Mouse (Mus musculus) cerebellum, postnatal 10 days (tissue): ENCODE data around the gene Ankrd11.

Experiments
- DNase-seq, 2 experiments: peaks; one replicate each; pipeline ENCODE4 v3.0.0; 2021; ENCODE audit warnings: mixed read lengths in 2 of 2

Ankrd11 gene

DNA sequence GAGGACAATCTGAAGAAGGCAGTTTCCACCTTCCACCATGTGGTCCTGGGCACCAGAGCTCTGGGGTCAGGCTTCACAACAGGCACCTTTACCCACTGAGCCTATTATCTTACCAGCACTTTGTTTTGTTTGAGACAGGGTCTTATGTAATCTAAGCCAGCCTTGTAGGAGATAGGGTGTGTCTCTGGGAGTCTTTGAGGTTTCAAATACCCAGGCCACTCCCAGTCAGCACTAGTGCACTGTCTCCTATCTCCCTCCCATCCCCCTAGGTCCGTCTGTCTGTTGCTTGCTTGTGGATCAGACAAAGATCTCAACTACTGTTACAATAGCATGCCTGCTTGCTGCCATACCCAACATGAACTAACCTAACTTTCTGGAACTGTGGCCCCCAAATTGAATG lies 81.1 kb downstream of the Ankrd11 start:
- no peak for DNase-seq

DNA sequence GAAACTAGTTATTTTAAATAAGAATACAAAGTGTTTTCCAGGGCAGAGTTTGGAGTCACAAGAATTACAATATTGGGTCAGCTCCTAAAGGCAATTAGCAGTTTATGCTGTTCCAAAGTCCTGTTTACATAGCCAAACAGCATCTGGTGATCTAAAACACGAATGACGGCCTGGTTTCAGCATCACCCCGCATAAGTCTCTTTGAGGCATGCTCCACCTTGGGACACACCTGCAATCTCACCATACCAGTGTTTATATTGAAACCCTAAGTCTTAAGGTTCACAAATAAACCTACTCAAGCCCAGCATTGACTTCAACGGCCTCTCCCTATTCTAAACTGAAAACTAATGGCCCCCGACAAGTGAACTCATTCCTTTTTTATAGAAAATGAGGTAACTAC lies 81.8 kb downstream of the Ankrd11 start:
- no peak for DNase-seq

DNA sequence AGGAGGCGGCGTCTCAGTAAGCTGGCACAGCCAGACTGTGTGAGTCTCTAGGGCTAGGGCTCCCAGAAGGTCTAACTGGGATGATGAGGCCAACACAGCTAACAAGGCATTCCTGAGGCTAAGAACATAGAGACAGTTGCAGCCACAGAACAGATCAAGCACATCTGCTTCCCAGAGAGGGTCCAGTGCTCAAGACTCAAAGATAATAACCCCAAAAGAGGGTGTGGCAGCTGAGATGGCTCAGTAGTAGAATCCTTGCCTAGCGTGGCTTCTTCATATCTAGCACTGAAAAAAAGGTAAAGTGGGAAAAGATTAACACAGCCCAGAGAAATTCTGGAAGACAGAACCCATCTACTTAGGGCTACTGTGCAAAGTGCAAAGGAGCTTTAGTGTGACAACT lies 86.1 kb downstream of the Ankrd11 start:
- DNase-seq: no peak

DNA sequence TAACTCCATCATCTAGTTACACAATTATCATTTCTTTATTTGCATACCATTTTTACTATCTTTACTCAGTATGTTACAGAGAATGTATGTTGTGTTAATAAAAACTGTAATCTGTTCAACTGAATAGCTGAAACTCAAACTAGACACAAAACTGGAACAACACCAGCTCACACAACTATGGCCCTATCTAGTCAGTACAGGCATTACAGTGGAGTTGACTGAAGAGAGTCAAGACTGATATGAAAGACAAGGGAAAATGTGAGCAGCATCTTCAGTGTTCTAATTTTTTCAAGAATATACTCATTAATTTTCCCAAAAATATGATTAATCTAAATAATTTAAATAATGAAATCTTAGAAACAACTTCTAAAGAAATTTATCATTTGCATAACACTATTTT lies 86.9 kb downstream of the Ankrd11 start:
- no peak for DNase-seq

DNA sequence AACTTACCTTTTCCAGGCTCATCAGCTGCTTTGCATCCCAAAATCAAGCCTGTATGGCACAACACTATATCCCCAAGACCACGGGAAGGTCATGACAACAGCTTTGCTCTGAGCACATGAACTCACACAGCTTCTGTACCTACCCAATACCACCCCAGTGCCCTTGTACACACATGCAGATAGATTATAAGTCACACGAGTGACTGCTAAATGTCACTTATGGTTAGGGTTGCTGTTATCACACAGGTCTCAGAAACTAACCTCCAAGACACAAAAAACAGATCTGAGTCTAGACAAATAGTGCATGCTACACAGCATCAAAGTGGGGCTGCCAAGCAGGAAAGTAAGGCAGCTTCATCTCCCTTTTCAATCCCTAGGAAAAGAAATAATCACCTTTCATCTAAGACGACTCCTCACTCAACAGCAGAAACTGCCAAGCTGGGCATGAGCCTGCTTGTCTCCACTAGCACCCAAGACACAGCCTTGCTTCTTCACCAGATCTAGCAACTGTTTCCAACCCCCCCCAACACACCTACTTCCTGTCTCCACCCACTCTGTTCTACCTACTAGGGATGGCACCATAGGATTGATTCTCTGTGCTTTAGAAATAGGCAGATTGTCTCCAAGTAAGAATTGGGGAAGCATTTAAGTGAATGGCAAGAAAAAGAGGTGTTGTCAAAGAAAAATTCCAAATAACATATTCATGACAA lies 87.8 kb downstream of the Ankrd11 start:
- DNase-seq: no peak

DNA sequence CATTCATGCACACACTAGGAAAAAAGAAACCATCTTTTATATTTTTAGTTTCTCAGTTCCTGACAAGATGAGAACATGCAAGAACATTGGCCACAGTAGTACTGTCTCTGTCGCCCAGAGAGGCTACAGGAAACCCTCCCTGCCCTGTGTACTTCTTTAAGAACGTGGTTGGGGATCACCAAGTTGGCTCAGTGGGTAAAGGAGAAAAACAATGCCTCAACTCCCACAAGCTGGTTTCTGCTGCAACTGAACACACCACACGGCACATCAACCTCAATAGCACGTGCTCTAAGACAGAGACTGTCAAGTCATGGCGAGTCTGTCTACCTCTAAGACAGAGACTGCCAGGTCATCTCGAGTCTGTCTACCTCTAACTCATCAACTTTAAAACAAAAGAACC lies 89.0 kb downstream of the Ankrd11 start:
- DNase-seq: no peak

DNA sequence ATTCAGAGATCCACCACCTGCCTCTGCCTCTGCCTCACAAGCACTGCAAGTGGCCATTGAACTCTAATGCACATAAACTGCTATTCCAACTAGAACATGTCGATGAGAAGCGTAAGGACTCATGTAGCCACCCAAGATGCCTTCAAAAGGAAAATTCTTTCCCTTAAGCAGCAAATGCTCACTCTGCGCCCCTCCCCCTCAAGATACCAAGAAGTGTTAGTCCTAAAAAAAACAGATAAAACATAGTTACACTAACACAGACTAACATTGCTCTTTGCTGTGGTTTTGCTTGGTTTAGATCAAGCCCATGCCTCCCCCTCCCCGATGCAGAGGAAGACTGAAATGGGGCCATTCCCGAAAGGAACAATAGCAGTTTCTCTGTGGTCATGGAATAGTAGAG lies 90.6 kb downstream of the Ankrd11 start:
- DNase-seq: no peak

DNA sequence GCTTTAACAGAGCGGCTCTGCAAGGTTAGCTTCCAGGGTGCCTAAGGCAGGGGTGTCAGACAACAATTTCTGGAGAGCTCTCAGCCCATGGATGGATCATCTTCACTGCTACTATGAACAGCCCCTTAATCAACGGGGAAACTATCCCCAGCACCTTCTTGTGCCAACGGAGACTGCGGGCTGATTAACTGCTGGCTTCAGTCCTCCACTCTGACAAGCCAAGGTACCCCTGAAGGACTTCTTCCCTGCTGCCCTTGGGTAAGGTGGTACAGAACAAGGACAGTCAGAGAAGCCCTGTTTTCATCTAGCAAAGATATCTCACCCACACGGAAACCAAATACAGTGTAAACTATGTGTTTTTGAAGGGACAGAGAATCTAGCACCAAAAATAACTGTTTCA lies 92.4 kb downstream of the Ankrd11 start:
- no peak for DNase-seq

DNA sequence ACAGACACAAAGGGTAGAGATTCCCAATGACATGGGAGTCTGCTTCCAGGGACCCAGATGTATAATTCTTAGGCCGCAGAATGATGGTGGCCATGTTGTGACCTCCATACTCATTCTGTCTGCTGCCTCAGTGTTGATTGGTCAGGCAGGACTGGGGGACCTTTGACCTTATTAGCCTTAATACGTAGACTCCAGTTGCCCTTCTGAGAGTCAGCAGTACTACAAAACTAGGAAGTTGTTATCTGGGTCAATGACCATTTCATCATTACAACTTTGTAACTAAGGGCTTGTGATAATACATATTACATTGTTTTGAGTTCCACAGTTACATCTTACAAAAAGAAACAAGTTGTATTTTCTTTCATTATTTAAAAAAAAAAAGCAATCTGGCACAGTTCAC lies 96.3 kb downstream of the Ankrd11 start:
- no peak for DNase-seq

DNA sequence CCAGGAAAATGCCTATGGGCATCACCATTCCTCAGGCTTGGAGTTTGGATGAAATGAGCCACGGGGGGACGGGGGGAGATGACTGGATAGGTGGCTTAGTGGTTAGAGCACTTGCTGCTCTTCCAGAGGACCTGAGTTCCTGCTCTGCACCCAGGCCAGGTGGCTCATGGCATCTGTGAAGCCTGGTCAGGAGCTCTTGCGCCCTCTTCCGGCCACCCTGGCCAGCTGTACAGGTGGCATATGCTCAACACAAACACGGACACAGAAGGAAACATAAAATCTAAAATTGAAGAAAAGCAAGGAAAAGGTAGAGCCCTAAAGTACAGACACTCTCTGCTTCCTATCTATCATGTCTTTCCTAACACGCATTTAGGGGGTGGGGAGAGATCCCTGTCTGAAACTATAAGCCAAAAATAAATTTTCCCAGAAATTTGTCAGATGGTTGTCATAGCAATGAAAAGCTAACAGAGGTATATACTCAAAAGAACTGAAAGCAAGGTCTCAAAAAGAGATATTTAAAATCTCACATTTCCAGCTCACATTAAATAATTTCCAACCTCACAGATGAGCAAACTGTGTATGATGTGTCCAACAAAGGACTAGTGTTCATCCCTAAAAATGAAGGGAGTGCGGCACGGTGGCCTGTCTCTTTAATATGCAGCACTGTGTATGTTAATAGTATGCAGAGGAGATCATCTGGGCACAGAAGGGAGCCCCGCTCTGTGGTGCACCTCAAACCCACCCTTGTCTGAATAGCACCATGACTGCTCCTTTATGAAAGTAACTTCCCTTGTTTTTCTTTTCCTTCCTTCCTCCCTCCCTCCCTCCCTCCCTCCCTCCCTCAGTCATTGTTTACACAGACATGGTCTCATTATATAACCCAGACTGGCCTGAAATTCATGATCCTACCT lies 99.0 kb downstream of the Ankrd11 start:
- DNase-seq: peak; percentile 59 to 60

DNA sequence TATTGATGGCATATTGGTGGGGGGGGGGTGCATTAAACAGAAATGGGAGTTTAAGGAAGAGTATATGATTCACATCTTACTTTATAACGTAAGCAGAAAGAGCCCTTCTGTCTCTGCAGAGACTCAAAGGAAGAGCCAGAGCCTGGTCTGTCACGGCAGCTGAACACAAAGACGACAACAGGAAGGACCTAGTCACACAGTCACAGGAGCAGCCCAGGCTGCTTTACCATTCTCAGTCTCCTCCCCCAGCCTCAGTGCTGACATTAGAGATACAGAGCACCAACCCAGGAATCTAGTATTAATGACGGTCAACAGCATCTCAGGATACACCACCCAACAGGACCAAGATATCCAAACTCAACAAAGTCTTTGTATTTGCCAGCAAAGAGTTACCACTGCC lies 103.5 kb downstream of the Ankrd11 start:
- DNase-seq: peak in 1 of 2 experiments; percentile 31

DNA sequence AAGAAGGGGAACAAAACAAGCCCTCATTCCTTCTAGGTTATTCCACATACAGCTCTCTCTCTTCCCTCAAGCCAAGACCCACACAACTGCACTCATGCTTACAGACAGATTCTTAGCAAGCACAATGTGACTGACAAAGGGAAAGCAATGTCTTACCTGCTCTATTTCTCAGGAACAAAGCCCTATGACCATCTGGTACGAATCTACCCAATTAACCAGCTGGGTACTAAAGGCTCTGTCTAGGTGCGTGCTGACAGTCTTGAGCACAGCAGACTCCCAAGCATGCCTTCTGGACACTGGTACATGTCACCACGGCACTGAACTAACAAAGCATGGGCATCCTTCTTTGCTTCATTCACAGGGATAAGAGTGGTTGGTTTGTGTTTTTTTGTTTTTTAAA lies 103.9 kb downstream of the Ankrd11 start:
- DNase-seq: peak; percentile 45 to 46

DNA sequence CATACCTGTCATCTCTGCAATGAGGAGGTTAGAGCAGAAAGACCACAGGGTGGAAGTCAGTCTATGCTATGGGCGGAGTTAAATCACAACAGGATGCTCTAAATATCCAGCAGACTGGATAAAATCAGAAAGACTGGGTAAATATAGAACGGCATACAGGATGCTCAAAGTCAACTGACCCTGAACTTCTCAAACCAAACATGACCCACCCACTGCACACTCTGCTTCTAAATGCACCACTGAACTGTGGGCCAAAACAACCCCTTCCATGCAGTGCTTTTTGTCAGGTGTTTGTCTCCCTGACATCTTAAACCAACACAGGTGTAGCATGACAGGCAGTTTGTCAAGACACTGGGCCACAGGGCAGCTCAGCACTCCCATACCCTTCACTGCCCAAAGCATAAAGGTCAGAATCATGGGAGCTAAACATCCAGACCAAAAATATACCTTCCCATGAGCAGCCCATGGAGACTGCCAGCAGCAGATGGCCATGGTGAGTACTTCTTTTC lies 104.5 kb downstream of the Ankrd11 start:
- DNase-seq: peak; percentile 35

DNA sequence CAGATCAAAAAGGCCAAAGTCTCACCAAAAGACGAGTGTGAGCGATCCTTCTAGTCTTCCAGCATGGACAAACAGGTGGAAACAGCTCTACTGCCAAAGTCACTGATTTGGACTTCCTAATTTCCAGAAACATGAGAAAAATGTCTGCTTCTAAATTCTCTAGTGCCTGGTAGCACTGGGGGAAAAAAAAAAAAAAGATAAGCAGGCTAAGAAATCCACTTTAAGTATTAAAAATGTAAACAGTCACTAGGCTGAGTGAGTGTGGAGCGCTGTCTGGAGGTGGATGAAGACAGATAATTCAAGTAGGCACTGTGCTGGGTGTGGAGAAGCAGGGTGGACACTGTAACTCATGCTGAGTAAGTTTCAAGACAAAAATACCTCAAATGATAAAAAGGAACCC lies 106.2 kb downstream of the Ankrd11 start:
- DNase-seq: no peak

DNA sequence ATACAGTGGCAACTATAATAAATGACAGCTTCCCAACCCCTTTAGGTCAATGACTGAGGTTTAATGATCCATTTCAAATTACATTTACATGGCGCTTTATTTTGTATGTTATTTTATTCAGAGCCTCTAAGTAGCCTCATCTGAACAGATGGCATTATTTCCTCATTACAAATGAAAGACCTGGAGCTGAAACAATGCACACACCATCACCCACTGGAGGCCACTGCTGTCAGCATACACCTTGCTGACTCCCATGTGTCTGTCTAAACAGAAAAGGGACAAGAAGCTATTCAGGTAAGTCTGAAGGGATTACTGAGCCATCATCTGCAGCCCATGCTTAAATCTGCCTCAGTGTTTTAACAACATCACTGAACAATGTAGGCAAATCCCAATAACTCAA lies 107.0 kb downstream of the Ankrd11 start:
- no peak for DNase-seq

DNA sequence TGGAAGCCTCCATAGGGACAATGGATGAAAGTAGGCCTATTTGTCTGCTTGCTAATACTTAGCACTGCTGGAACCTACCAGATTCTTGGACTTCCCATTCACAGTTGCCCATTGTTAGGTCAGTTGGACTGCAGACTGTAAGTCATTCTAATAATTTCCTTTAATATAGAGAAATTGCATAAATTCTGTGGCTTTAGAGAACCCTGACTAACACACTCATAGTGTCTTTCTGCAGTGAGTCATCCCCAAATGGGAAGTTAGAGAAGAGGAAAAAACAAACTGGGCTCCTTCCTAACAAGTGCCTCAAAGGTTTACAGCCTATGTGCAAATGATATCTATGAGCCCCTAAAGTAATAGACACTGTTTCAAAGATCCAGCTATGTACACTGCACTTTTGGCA lies 108.1 kb downstream of the Ankrd11 start:
- no peak for DNase-seq

DNA sequence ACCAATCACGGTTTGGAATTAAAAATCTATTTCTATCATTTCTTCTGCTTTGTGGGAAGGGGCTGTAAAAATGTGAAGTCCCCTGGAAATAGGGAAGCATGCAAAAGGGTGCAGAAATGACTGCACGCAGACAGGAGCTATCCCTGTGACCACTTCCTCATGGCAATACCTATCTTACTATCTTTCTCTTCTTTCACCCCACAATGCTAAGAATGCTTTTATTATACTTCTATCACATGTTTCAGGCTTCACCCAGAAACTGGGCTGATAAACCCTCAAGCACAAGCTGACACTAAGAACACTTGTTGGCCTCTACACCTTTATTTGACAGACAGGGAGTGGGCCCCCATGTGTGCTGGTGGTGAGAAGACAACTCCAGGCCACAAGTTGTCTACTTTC lies 109.5 kb downstream of the Ankrd11 start:
- DNase-seq: no peak

DNA sequence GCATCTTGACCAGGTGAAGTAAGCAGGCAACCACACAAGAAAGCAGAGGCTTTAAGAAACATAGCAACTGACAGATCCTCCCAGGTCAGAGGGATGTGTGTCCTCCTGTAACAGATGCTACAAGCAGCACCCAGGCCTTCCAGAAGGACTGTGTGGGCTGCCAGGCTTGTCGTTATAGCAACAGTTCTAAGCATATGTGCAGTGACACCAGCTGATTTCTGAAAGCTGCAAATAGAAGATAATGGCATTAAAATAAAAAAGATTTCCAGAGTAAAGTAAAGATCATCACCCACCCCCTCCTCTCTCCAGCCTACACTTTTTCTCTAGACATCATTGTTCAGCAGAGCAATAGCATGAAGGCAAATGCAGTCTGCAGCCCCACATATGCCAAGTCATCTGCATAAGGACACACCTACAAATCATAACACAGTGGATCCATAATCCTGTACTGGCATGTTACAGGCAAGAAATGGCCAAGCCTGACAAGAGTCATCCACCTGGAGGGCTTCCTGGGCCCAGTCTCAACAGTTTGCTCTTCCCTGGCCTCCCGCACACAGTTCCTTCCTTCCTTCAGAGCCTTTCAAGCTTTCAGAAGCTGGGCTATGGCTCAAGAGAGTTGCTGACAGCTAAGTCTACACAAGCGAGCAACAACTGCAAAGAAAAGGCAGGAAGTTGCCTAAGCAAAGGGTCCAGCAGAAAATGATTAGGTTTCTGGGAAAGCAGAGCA lies 110.1 kb downstream of the Ankrd11 start:
- DNase-seq: peak; percentile 71 to 75

DNA sequence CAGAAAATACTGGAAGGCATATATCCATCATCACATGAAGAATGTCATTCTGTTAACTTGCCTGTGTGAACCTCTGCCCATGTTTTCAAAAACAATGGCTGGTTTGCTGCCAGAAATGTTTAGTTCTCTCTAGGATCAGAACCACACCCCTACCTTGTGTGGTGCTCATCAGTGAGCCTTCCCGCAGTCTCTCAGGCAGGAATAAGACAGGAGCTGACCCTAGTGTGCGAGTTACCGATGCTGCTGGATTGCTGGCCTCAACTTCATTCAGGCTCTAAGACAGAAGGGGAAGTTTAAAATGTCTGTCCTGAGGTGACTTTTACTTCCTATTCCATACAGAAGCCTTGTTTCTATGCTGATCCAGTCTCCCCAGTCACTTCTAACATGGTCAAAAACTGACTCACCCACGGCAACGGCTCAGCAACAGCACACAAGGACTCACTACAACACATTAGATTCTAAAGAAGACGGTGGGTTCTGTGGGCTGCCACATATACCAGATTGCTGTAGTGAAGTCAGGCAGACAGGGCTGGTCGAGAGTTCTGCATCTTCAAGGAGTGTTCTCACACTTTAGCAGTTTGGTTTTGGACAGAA lies 113.3 kb downstream of the Ankrd11 start:
- no peak for DNase-seq

DNA sequence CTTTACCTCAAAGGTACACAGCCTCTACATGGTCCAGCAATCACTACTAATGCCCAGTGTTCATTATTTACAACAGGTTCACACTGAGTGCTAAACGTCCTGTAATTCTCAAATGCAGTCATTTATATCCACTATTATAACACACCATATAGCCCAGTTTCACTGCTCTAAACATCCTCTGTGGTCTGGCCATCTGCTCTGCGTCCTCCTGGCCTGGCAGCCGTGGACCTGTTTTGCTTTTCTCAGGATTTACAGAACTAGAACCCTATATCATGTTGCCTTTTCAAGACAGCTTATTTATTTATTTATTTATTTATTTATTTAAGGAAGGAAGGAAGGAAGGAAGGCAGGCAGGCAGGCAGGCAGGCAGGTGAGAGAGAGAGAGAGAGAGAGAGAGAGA lies 114.2 kb downstream of the Ankrd11 start:
- no peak for DNase-seq

DNA sequence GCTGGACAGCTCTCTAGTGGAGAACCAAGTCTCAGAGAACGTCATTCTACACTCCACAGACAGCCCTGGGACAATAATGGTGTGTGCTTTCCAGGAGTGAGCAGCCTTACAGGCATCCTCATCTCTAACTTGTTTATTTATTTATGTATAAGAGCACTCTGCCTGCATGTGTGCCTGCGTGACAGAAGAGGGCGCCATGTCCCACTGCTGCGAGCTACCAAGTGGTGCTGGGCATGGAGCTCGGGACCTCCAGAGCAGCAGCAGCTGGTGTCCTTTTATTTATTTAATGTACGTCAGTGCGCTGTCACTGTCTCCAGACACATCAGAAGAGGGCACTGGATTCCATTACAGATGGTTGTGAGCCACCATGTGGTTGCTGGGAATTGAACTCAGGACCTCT lies 115.3 kb downstream of the Ankrd11 start:
- DNase-seq: no peak

DNA sequence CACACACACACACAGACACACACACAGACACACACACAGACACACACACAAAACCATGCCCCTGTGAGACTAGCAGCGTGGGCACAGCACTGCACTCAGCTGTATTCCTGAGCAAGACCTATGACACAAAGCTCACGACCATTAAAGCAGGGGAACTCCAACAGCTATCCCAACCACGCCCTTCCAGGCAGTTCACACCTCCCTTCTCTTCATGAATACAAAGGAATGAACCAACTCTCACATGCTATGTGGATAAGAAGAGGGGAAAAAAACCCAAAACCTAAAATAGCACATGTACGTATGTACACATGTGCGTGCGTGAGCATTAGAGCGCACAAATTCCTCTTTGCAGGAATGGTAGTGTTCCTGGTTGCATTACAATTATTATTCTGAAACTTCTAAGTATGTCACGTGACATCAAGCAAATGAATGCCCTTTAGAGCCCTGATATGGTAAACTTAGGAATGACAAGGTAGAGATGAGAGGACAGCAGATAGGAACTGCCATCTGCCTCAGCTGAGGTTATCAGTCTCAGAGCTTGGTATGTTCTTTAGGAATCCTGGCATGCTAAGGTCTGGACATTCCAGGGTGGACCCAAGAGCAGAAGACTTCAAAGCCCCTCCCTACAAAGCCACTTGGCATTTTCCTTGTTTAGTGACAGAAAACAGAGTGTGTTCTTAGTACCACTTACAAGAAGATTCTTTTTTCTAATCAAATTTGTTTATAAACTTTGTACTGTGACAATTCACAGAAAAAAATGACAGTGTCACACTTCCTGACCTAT lies 115.9 kb downstream of the Ankrd11 start:
- DNase-seq: no peak
